Mouse (Mus musculus): ENCODE measurements around the gene 1810009A15Rik.

- TF ChIP-seq GABPA (IDR thresholded peaks at IDR 0.05; ENCODE audit: insufficient replicate concordance, low read depth, low read length) (no peak), CTCF (conservative IDR thresholded peaks at IDR 0.05 in 1 of 2, IDR thresholded peaks at IDR 0.05 in 1 of 2; ENCODE audit: low read depth in 2 of 2, low read length in 2 of 2) (no peak), POLR2A (IDR thresholded peaks at IDR 0.05; ENCODE audit: low read depth, low read length) (no peak), BHLHE40 (IDR thresholded peaks at IDR 0.05; ENCODE audit: low read depth, low read length) (no peak), MAX (IDR thresholded peaks at IDR 0.05; ENCODE audit: low read length) (no peak), NELFE (IDR thresholded peaks at IDR 0.05; ENCODE audit: low read depth, low read length) (no peak), USF2 (conservative IDR thresholded peaks at IDR 0.05; ENCODE audit: low read depth, low read length) (no peak), MAFK (IDR thresholded peaks at IDR 0.05; ENCODE audit: insufficient replicate concordance, low read length) (no peak), SIN3A (IDR thresholded peaks at IDR 0.05; ENCODE audit: low read length) (no peak), SMC3 (IDR thresholded peaks at IDR 0.05; ENCODE audit: low read depth, low read length) (no peak), E2F4 (IDR thresholded peaks at IDR 0.05; ENCODE audit: insufficient replicate concordance, low read depth, low read length) (no peak)
Observed at GRCm38 (mm10) chr19:8936736-8937135, 48.1 kb downstream of the 1810009A15Rik start.

Data from CH12.LX (cell line).